Mouse (Mus musculus) c-Kit-negative CD71-positive TER-119-positive erythroid progenitor cells, embryonic 14.5 days (primary cell): ENCODE measurements around the gene Olfr681.
"Not testable (repeated sequence)": the region's sequence is repeated elsewhere in the genome, so short reads cannot be mapped to it uniquely, and the experiment has no call there.

Experiments
- DNase-seq: peaks from one replicate; pipeline ENCODE4 v3.0.0-alpha.2; 2013; ENCODE audit warnings: low read depth, low spot score

The Olfr681 gene

GRCm38 (mm10) chr7:105116536-105116935, at the start of gene Olfr681:
Gene Olfr681 (plus strand): TSS chr7:105116836.
- no peak for DNase-seq

- no peak for DNase-seq
Measured at GRCm38 (mm10) chr7:105080905-105081304, 35.7 kb upstream of the Olfr681 start, which contains the start of gene Olfr679. Gene Olfr679 (plus strand): TSS chr7:105081205.

- DNase-seq = not testable (repeated sequence)
Measured at GRCm38 (mm10) chr7:105092717-105093116, 23.9 kb upstream of the Olfr681 start, which contains the start of gene Olfr680-ps1. Gene Olfr680-ps1 (minus strand): TSS chr7:105092817.

GRCm38 (mm10) chr7:105141275-105141674, 24.6 kb downstream of the Olfr681 start:
- DNase-seq = no peak

GRCm38 (mm10) chr7:105146912-105147311, 30.3 kb downstream of the Olfr681 start, which contains the start of gene Olfr683:
Gene Olfr683 (minus strand): TSS chr7:105147012.
- DNase-seq = no peak

- no peak for DNase-seq
Measured at GRCm38 (mm10) chr7:105163553-105163952, 46.9 kb downstream of the Olfr681 start, which contains the start of gene Olfr684. Gene Olfr684 (minus strand): TSS chr7:105163653.

GRCm38 (mm10) chr7:105170773-105171172, 54.1 kb downstream of the Olfr681 start:
- no peak for DNase-seq
